Mouse (Mus musculus) central nervous system, embryonic 11.5 days (tissue): ENCODE measurements around the gene Gm5615. TPM values are rescaled to one million over a fixed set of nuclear protein-coding genes. Genes with fewer than 3 reads are reported as not detected.

Experiments used
- polyA plus RNA-seq: library from polyadenylated mRNA; depleted of rRNA; stranded (reverse); fragments of >200 nt; gene quantifications from 2 replicates; pipeline ENCODE4 v1.2.3, GENCODE M21; 2012; rRNA removed

The Gm5615 gene
- not detected in 2 replicates for polyA plus RNA-seq

DNA sequence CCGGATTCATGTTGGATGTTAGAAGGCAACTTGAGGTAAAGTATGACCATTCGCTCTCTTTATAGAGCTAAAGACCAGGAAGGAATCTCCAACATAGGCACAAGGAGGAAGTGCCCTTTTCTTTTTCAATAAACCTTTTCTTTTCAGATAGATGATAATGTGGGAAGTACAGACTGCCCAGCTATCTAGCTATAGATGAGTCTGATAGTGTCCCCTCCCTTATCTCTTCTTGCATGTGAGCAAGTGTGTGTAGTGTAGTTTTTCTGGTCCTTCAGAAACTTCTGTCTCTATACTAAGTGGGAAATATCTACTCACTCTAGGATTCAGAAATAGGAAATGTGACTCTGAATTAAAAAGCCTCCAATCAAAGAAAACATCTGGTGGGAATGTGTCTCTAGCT is at the start of gene Gm5615:
Gene Gm5615 (minus strand): TSS at position 101 of the 400 bp plus-strand sequence.

DNA sequence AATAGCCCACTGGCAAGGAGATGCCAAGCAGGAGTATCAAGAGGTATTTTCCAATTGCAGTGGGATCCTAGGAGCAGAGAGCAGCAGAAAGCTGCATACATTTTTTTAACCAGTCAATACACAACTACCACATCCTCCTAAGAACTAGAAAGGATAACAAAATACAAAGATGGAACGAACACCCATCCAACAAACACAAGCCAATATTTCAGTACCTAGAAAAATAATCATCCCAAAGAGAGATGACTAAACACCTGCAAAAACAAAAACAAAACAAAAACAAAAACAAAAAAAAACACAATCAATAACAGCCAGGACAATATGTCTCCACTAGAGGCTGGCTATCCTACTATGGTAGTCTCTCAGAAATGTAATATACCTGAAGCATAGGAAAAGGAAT is 40.8 kb upstream of the Gm5615 start, which contains the start of gene Gm17689:
Gene Gm17689 (minus strand): TSS at position 101 of the 400 bp plus-strand sequence.

Other genes starting within 250 kb of the Gm5615 start
- gene Gm7257, start 110.1 kb downstream of the Gm5615 start, polyA plus RNA-seq, result not detected in 2 replicates
- gene Gm9513, start 66.3 kb downstream of the Gm5615 start, polyA plus RNA-seq, result not detected in 2 replicates
- gene Gm17689, start 40.7 kb upstream of the Gm5615 start, polyA plus RNA-seq, result not detected in 2 replicates
- gene A630095E13Rik, start 101.4 kb upstream of the Gm5615 start, polyA plus RNA-seq, result not detected in 2 replicates
- gene Acrv1, start 151.3 kb upstream of the Gm5615 start, polyA plus RNA-seq, result not detected in 2 replicates
- 32.4 and 33.6 TPM in 2 replicates for gene Chek1, start 185.1 kb upstream of the Gm5615 start, polyA plus RNA-seq
- 67.1 and 157 TPM in 2 replicates for gene Stt3a, start 225.7 kb upstream of the Gm5615 start, polyA plus RNA-seq